Mouse (Mus musculus) thymus, postnatal 36 days (tissue): Measurements from ENCODE around the gene Stk11.

Experiments
- DNase-seq, 2 experiments: peaks; one replicate each; pipeline ENCODE4 v3.0.0; 2022; ENCODE audit warnings: mixed read lengths in 2 of 2

Stk11 gene

DNA sequence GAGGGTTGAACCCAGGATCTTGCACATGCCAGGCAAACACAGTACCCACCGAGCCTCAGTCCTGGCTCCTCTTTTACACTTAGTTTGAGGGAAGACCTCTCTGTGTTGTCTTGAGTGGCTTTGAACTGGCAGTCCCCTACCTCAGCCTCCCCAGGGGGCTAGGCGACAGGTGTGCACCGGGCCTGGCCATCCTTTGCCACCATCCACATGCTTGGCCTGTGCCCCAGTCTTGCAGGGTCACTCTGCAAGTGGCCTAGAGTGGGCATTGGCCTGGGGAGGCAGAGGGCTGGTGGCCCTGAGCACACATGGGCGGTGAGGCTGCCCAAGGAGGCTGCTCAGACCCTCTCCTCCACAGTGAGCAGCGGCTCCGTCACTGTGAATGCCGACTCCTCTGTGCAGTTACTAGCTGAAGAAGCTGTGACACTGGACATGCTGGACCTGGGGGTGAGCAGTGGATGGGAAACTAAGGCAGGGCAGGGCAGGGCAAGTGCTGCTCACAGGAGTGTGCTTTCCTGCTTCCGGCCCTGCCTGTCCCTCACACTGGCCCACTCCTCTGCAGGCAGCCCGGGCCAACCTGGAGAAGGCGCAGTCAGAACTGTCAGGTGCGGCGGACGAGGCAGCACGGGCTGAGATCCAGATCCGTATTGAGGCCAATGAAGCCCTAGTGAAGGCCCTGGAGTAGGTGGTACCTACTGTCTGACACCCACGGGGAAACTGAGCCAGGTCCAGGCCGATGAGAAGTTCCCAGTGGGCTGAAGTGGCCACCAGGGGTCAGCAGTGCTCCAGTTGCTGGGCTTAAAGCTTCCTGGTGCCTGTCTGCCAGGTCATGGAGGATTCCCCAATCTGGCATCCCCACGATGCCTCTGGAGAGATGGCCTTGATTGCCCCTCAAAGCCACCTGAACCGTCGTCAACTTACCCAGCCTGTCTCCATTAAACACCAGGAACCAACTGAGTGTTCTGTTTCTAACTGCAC, 29.5 kb downstream of the Stk11 start:
- peak; percentile 76 to 80 for DNase-seq

DNA sequence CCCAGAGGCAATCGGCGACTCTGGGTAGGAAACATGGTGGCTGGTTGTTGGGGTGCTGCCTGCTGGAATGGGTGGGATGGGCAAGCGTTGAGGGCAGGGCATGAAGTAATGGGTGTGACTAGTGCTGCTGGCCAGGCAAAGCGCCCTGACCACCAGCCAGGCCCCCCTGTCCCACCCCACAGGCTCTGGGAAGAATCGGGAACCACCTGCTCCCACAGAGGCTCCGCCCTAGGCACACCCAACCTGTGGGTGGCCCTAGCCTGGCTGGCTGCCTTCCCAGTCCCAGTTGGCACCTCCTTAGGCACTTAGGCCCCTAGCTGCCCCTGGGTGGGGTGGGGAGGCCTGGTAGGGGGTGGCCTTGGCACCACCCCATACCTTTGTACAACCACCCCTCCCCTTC, 30.3 kb downstream of the Stk11 start:
- peak in 1 of 2 experiments; percentile 56 for DNase-seq

DNA sequence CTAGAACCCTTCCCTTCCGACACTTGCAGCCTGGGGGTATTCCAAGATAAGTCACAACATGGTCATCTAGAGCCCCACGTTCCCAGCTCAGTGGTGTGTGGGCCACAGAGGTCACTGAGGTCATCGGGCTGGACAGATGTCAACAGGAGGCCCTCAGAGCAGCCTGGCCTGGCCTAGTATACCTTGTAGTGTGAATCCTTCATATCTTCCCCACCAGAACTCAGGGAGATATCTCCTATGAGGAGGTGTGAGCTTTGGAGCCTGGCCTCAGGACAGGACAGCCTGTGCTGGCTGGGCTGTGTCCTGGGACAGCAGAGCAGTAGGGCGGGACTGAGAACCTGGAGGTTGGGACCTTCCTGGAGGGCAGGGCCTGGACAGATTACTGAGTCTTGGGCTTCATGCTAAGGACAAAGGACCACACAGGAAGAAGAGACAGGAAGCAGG, 31.0 kb downstream of the Stk11 start:
- DNase-seq, result peak in 1 of 2 experiments; percentile 34

DNA sequence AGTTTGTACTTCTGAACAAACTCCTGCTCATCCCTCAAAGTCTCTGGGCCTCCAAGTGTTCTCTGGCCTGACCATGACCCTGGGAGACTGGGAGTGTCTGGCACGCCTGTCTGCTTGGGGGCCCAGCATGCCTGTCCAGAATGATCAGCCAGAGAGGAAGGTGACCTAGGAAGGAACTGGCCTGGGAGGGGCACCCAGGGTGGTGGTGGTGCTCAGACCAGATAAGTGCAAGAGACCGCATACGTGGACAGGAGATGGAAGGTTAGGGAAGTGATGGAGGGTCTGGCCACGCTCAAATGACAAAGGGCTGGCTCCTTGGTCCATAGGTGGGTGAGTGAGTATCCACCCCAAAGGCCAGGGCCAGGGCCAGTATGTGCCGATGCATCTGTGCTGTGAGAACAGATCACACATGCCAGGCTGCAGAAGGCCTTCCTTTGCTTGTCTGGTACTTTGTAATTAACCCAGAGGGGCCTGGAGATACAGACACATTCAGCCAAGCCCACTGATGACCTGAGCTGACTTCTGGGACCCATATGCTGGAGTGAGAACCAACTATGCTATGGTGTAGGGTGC, 31.6 kb downstream of the Stk11 start:
- DNase-seq, result peak in 1 of 2 experiments; percentile 33

DNA sequence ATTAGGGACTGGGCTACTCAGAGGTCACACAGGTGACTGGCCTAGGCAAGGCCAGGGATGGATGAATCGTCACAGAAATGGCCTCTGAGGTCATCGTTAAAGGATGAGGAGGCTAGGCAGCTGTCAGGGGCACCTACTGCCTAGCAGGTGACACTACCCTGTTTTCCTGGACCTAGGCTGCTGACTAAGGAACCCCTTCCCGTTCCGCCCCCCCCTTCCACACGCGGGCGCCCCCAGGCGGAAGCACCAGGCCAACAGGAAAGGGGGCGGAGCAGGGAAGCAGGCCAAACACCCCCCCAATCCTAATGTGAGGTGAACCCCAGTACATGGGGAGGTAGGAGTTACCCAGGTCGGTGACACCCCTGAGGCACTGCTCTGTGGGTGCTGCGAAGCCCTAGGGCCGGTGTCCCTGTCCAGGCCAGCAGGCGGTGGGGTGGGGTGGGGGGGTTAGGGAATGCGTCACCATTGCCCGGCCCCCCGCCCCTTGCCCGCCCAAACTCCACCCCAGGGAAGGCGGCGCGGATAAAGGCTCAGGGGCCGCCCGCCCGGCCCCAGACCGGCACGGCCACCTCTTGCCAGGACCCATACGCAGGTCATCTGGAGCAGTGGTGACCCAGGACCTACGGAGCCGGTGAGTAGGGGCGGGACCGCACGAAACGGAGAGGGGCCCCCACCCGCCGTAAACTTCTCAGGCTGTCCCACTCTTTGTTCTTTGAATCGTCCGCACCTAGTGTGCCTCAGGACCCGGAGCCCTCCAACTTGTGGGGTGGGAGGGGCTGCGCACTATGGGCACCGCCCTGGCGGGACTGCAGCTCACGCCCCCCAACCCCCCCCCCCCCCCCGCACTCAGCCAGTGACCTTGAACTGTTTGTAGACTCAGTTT, 32.4 kb downstream of the Stk11 start, which contains the start of gene Midn:
Midn (plus strand) TSS at position 554 of the 883 bp plus-strand sequence.
- peak; percentile 80 to 82 for DNase-seq

DNA sequence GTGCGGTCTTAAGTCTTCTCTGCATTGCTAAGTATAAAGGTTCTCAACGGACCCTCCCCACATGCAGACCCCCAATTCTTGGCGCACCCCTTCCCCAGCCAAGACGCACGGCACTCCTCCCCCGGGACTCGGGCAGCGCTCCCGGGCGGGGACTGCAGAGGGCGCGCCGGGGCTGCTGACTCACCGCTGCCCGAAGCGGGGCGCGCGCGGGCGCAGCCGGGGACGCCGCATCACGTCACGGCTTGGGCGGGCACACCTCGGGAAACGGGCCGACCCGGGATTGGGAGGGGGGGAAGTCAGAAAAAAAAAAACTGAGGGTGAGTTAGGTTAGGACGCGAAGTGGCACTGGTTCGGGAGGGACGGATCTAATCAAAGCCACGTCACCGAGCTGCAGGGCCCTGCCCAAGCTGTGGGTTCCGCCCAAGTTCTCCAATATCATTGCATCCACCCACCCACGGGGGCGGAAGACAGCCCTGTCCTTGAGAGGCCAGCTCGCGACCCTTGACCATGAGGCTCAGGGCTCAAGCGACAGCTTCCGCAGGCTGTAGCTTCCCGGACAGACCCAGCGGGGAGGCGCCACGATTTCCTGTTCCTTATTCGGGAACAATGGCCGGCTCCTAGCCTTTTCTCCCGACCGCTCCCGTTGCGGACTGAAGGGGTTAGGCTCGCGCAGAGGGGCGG, 33.1 kb downstream of the Stk11 start:
- DNase-seq, result peak; percentile 94 to 96

DNA sequence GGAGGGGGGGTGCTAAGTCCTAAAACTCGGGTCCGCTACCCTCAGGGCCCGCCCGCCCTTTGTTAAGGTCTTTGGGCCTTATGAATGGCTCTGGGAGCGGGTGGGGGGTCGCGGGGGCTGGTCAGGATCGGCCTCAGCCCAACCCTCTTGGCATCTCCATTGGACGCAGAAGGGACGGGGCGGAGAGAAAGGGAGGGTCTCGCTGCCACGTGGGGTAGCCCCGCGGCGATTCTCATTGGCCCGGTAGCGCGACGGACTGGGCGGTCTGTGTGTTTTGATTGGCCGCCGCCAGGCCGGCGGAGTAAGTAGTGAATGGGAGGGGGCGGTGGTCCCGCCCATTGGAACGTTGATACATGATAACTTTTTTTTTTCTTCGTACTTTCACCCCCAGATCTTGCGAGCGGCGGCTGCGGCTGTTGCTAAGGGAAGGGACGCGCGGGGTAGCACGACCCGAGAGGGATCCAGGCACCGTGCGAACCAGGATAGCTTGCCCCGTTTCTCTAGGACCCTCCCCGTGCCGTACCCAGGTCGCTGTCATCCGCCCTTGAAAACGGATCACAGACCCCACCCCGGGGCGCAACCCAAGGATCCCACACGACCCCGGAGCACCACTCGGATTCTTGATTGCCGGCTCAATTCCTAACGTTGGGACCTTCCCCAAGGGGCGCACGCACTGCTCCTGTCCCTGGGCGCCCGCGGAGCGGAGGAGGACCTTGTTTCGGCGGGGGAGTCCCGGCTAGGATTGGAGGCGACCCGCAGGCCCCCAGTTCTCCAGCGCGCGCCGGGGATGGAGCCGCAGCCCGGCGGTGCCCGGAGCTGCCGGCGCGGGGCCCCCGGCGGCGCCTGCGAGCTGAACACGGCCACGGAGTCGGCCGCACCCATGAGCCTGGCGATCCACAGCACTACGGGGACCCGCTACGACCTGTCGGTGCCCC, 34.0 kb downstream of the Stk11 start:
- peak; percentile 96 to 99 for DNase-seq

DNA sequence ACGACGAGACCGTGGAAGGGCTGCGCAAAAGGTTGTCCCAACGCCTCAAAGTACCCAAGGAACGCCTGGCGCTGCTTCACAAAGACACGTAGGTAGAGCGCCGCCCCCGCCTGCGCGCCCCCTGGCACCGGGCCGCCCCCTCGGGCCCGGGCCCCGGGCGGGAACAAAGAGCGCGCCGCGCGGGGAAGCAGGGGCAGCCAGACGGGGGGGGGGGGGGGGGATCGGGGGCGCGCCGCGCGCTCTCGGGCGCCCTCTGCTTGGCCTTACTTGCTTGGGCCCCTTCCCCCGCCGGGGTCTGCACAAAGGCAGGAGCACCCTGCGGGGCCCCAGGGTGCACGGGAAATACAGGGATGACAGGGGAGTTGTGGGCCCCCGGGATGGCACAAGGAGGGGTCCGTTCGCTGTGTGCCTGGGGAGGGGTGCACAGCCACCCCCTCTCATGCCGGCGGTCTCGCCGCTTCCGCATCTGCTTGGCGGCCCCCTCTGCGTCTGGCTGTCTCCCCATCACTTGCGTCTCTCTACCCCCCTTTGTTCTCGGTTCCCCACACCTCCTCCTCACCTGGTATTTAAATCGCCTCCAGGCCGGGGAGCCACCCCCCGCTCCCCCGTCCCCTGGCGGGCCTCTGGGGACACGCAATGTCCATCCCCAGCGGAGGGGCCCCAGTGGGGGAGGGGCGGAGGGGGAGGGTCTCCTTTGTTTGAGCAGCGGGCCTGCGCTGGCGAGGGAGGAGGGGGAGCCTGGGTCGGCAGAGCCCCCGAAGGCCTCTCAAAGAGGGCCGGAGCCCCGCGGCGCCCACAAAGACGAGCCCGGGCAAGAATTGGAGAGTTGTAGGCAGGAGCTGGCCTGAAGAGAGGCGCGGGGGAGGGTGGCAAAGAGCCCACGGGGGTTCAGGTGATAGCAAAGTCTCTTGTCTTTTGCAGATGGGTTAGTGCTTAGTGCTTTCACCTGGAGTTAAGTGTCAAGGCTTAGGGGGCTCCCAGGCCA, 34.9 kb downstream of the Stk11 start:
- DNase-seq, result peak; percentile 84 to 89

DNA sequence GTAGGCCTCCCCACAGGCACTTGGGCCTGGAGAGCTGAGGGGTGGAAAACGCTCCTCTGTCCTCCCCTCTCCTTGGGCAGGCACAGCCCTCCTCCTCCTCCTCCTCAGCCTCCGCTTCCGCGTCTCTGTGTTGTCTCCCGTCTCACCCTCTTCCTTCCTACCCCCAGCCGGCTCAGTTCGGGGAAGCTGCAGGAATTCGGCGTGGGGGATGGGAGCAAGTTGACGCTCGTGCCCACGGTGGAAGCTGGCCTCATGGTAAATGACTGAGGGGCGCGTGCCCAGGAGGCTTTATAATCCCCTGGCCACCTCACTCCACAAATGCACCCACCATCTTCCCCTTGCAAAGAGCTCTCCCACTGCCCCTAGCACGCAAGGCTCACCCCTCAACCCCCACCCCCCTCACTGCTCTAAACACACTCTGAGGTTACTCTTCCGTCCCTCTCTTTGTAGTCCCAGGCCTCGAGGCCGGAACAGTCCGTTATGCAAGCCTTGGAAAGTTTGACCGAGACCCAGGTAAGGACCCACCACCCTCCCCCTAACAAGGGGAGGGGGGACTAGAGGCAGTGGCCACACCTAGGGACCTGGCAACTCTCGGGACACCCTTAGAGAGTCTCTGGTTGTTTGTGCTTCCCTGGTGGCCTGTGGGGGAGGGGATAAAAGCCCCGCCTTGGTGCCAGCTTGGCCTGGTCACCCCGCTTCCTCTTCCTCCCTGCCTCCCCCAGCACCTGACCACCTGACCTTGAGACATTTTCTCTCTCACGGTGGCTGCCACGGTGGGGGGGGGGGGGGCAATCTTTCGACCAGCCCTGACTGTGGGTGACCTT, 35.8 kb downstream of the Stk11 start:
- DNase-seq, result peak; percentile 77 to 83

DNA sequence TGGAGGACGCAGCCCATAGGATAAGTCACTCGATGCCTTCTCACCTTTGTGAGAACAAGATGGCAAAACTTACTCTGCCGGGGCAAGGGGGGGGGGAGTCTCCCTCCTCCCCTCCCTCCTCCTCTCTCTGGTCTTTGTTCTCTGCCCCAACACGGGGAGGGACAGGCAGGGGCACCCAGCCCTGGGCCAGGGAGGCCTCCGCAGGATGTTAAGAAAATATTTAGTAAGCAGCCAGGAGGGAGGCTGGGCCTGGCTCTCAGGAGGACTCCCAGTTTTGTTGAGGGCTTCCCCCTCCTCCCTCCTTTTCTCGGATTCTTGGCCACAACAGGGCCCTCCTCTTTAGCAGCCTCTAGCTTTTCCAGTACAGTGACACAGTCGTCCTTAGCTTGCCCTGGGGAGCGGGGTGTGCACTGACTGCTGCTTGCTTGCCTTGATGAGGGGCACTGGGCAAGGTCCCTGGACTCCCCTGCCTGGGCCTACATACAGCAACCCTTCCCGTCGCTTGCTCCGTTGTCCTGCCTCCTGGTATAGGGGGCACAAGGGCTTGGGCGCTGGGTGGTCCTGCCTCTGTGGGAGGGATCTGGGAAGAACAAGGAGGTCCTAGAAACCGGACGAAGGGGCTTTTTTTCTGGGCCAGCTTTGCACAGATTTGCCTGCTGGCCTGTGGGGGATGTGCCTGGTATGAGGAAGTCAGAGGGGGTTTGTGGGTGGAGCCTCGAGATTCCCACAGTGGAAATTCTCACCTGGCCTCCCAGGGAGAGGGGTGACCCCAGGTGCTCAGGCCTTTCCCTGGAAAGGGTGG, 36.7 kb downstream of the Stk11 start:
- DNase-seq, result peak; percentile 36 to 55

DNA sequence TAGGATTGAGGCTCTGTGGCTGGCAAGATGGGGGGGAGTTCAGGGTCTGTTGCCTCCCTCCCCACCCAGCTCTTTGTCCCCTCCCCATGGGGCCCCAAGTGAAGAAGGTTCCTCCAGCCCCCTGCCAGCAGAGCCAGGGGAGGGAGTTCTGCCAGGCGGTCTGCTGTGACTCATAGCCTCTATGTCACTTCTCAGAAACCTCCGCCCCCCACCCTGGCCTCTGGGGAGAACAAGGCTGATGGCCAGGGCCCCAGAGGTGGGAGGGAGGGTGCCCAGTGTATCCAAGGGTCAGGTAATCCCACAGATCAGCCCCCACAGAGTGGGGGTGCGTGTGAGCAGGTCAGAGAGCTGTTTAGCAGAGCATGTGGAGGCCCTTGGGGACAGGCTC, 37.3 kb downstream of the Stk11 start:
- DNase-seq, result no peak

DNA sequence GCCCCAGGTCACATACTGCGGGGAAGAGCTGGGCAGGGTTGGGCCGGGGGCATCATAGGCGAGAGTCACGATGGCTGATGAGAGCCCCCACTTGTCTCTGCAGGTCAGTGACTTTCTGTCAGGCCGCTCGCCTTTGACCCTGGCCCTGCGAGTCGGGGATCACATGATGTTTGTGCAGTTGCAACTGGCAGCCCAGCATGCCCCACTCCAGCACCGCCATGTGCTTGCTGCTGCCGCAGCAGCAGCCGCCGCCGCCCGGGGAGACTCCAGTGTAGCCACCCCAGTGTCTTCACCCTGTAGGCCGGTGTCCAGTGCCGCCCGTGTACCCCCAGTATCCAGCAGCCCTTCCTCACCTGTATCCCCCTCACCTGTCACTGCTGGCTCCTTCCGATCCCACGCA, 38.1 kb downstream of the Stk11 start:
- DNase-seq, result no peak

DNA sequence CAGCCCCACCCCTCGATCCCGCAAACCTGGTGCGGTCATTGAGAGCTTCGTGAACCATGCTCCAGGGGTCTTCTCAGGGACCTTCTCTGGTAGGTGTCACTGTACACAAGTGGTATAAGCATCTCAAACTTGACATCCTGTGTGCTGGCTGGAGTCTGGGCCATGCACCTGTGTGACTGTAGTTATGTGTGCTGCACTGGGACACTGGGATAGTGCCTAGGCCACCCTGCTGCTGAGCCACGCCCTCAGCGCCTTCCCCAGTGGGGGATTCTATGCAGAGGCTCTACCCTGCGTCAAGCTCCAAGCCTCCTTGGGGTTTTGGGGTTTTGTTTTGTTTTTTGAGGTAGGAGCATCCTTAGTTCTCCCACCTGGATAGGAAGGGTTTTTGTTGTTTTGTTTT, 38.8 kb downstream of the Stk11 start:
- DNase-seq, result no peak

DNA sequence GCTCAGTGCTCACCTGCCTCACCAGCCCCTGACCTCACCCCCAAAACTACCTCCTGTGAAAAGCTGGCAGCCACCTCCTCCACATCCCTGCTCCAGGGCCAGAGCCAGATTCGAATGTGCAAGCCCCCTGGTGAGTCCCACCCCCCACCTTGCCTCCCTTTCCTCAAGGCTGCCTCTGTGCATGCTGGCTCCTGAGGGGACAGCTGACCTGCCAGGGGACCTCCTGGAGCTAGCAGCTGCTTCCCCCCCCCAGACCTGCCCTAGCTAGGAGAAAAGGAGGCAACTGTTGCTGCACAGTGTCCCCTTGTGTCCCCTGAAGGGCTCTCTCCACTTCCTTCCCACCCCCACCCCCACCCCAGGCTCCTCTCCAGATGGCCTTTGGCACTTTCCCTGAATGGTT, 39.7 kb downstream of the Stk11 start:
- DNase-seq, result peak in 1 of 2 experiments; percentile 31

DNA sequence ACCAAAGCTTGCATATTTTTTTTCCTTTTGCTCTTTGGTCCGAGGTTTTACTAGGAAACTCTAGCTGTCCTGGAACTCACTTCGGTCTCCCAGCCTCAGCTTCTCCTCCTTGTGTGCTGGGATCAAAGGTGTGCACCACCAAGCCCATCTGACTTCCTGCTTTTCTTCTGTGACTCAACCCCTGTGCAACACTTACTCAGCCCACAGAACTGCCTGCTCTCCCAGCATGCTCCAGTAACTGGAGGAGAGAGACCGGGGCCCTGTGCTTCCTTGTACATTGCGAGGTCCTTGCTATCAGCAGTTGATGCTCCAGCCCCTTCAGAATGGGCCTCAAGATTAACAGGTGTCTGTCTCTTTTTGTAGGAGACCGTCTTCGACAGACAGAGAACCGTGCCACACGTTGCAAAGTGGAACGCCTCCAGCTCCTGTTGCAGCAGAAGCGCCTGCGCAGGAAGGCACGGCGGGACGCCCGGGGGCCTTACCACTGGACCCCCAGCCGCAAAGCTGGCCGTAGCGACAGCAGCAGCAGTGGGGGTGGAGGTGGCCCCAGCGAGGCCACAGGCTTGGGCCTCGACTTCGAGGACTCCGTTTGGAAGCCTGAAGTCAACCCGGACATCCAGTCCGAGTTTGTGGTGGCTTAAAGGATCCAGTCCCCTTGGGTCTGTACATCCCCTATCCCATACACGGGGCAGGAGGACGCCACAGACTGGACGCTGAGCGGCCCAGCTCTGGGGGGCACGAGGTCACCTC, 40.6 kb downstream of the Stk11 start:
- peak in 1 of 2 experiments; percentile 35 for DNase-seq

DNA sequence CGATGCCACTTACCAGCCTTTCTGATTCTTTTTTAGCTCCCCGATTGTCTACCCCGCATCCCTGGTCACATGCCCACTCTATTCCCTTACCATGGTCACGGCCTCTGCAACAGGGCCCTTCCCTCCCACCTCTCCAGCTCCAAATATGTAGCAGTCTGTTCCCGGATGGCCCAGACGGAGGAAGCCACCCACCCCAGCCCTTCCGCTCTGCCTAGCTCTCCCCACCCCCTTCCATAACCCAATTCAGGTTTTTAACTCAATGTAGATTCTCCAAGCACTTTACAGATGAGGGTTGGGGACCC, 41.1 kb downstream of the Stk11 start:
- DNase-seq, result peak in 1 of 2 experiments; percentile 19

DNA sequence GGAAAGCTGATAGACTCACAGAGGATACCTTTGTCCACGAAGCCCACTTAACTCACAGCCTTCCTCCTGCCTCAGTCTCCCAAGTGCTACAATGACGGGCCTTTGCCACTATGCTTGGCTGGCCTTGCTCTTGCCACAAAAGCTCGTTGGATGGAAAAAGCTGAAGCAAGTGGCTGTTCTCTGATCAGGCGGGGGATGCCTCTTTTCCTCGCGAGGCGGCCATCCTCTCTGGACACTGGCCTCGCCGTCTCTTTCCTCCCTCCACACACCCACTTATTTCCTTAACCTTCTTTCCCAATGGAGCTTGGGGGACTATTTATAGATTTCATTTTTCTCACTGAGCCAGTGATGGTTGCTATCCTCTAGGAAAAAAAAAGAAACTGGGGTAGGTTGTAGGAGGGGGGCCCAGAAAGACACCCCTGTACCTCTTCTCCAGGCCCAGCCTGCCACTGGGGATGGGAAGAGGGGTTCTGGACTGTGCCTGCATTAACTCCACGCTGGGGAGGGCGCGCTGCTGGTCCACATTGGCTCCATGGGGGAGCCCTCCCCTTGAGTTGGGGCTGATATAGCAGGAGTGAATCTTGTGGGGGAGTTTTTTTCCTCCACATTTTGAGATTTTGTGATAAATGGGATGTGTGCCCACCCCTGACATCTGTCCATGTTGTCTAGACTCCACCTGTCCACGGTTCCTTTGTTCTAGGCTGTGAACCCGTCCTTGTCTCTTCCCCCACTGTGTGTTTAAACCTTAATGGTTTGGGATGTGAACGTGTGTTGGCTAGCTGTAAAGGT, 41.7 kb downstream of the Stk11 start:
- DNase-seq, result peak in 1 of 2 experiments; percentile 42
